Mouse (Mus musculus) hindbrain, postnatal 0 days (tissue): ENCODE data around the gene Gnl2. TPM values are rescaled to one million over a fixed set of nuclear protein-coding genes. Genes with fewer than 3 reads are reported as not detected.

Experiments
- ATAC-seq: fragments of 200-750 bp; cut with Nextera tagmentation; 2 replicates; pipeline ENCODE4 v1.8.0; 2017; ENCODE audit warnings: mild to moderate bottlenecking, moderate TSS enrichment, moderate library complexity
- DNase-seq: peaks from one replicate; pipeline ENCODE4 v3.0.0-alpha.2; 2015; ENCODE audit warnings: low spot score
- H3K27ac ChIP-seq: fragments of 300-500 bp; sonication (generic); 2 replicates; pipeline ENCODE4 v1.5.1; 2014; ENCODE audit warnings: mild to moderate bottlenecking
- H3K27me3 ChIP-seq: fragments of 300-500 bp; sonication (generic); 2 replicates; pipeline ENCODE4 v1.6.1; 2014; ENCODE audit warnings: low read length, mixed read lengths; ENCODE audit not compliant: insufficient read depth
- H3K36me3 ChIP-seq: fragments of 300-500 bp; sonication (generic); 2 replicates; pipeline ENCODE4 v1.6.1; 2014; ENCODE audit warnings: low read length, mixed read lengths; ENCODE audit not compliant: insufficient read depth
- H3K4me1 ChIP-seq: fragments of 300-500 bp; sonication (generic); 2 replicates; pipeline ENCODE4 v1.6.1; 2014; ENCODE audit warnings: antibody characterized with exemption, low read length, mixed read lengths; ENCODE audit not compliant: insufficient read depth
- H3K4me2 ChIP-seq: fragments of 300-500 bp; sonication (generic); 2 replicates; pipeline ENCODE4 v1.6.1; 2014; ENCODE audit warnings: low read depth, mild to moderate bottlenecking, low read length, moderate library complexity, mixed read lengths
- H3K4me3 ChIP-seq: fragments of 300-500 bp; sonication (generic); 2 replicates; pipeline ENCODE4 v1.5.1; 2014; ENCODE audit warnings: low read length
- H3K9ac ChIP-seq: fragments of 300-500 bp; sonication (generic); replicated peaks from 2 replicates; pipeline ENCODE4 v1.6.1; 2014; ENCODE audit warnings: mild to moderate bottlenecking, low read length, moderate library complexity, mixed read lengths
- H3K9me3 ChIP-seq: fragments of 300-500 bp; sonication (generic); 2 replicates; pipeline ENCODE4 v1.6.1; 2016; ENCODE audit warnings: low read length, mixed read lengths
- CTCF ChIP-seq: IDR thresholded peaks from 2 replicates; pipeline ENCODE4 v1.5.1; 2016; ENCODE audit warnings: antibody characterized with exemption, control low read depth, low read depth
- WGBS: fragments of 180-500 bp; shearing (Covaris S2); extraction: QIAGEN DNeasy Blood & Tissue Kit; methylation state at CpG from one replicate; pipeline ENCODE4 v1.1.7; 2014; 5-methylcytosine and 5-hydroxymethylcytosine counted together
- polyA plus RNA-seq: library from polyadenylated mRNA; unstranded; fragments of >200 nt; fragmentation: Nextera tagmentation; extraction: Ambion mirVana; gene quantifications from 2 replicates; pipeline ENCODE4 v1.2.1, GENCODE M21; 2015
- total RNA-seq: library from RNA; depleted of rRNA; stranded (reverse); fragments of >200 nt; gene quantifications from 2 replicates; pipeline ENCODE4 v1.2.3, GENCODE M21; 2014

Gnl2 gene
- total and polyA plus RNA-seq, 2 experiments from 2014 or later: 26.0 to 70.2 TPM

- no peak for ATAC-seq
- no peak overlapping the region for H3K4me3 ChIP-seq
- no peak overlapping the region for H3K9ac ChIP-seq
- H3K4me2 ChIP-seq: no peak overlapping the region
- WGBS: 87% methylated on average over 2 of the region's 2 CpGs
- TF ChIP-seq CTCF: no peak
- H3K36me3 ChIP-seq: peaks cover 26% of the 10 kb centered on the region
- no peak overlapping the region for H3K27ac ChIP-seq
- no peaks in the 10 kb centered on the region for H3K4me1 ChIP-seq
- no peak for DNase-seq
- no peaks in the 10 kb centered on the region for H3K9me3 ChIP-seq
- no peaks in the 10 kb centered on the region for H3K27me3 ChIP-seq
Measured at GRCm38 (mm10) chr4:125077700-125078099, 61.3 kb downstream of the Gnl2 start.

GRCm38 (mm10) chr4:125078698-125079097 lies 62.3 kb downstream of the Gnl2 start:
- ATAC-seq (no peak), DNase-seq (no peak)
- no peak overlapping the region for H3K27ac ChIP-seq
- WGBS: 91% methylated on average over 2 of the region's 2 CpGs
- no peak overlapping the region for H3K4me3 ChIP-seq
- no peak for TF ChIP-seq CTCF
- H3K4me1 ChIP-seq: no peaks in the 10 kb centered on the region
- peaks cover 16% of the 10 kb centered on the region for H3K36me3 ChIP-seq
- no peaks in the 10 kb centered on the region for H3K9me3 ChIP-seq
- H3K9ac ChIP-seq: no peak overlapping the region
- H3K4me2 ChIP-seq: no peak overlapping the region
- H3K27me3 ChIP-seq: no peaks in the 10 kb centered on the region

- DNase-seq (peak; percentile 93), ATAC-seq (peak; percentile 93)
- WGBS: 3% methylated on average over 56 of the region's 63 CpGs
Measured at GRCm38 (mm10) chr4:125084403-125085345, 68.3 kb downstream of the Gnl2 start, which contains the start of gene Meaf6. Gene Meaf6, plus strand, starts transcription at chr4:125085134.

GRCm38 (mm10) chr4:125085346-125085841 lies 69.0 kb downstream of the Gnl2 start:
- WGBS: under 1% methylated on average over 38 of the region's 45 CpGs
- peak; percentile 82 for DNase-seq
- Histone ChIP-seq H3K4me3 (peak overlapping the region; percentile 94), H3K27me3 (no peaks in the 10 kb centered on the region), H3K27ac (peak overlapping the region; percentile 99), H3K9ac (peak overlapping the region; percentile 94), H3K4me1 (0 out of 2 replicates have a peak, but pooled peaks cover 3% of the 10 kb centered on the region), H3K9me3 (no peaks in the 10 kb centered on the region), H3K4me2 (peak overlapping the region; percentile 75), H3K36me3 (peaks cover 32% of the 10 kb centered on the region; the same call in 1 of the 2 replicates)
- peak; percentile 93 for ATAC-seq
- TF ChIP-seq CTCF: no peak

More at GRCm38 (mm10) chr4:125084403-125085345, 68.3 kb downstream of the Gnl2 start, which contains the start of gene Meaf6:
- Histone ChIP-seq H3K4me1 (0 out of 2 replicates have a peak, but pooled peaks cover 3% of the 10 kb centered on the region), H3K27ac (peak within 1 kb of the TSS; percentile 99), H3K9me3 (no peaks in the 10 kb centered on the region), H3K4me3 (peak within 1 kb of the TSS; percentile 94), H3K9ac (peak within 1 kb of the TSS; percentile 94), H3K27me3 (no peaks in the 10 kb centered on the region), H3K4me2 (peak within 1 kb of the TSS; percentile 75), H3K36me3 (peaks cover 27% of the 10 kb centered on the region; the same call in 1 of the 2 replicates)
- peak; percentile 20 for TF ChIP-seq CTCF

DNA sequence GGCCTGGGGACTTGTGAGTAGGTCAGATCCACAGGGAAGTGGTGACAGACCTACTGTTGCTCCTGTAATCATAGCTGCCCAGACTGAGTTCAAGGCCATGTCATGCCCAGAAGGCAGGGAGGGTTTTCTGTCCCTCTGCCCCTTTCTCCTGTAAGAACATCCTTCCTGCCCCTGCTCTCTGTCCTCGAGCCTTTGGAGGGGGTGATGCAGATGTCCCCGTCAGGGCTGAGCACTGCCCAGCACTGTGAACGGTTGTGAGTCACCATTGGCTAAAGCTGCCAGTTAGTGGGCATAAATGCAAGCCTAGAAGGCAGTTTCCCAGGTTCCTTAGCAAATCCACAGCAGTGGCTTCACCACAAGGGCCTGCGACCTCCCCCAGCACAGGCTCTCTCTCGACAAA lies 76.6 kb downstream of the Gnl2 start:
- Histone ChIP-seq H3K27ac (no peak overlapping the region), H3K4me3 (no peak overlapping the region), H3K4me2 (no peak overlapping the region), H3K36me3 (peaks cover 39% of the 10 kb centered on the region; the same call in 1 of the 2 replicates), H3K4me1 (no peaks in the 10 kb centered on the region), H3K9me3 (no peaks in the 10 kb centered on the region), H3K9ac (no peak overlapping the region), H3K27me3 (no peaks in the 10 kb centered on the region)
- 93% methylated on average over 5 of the region's 5 CpGs for WGBS
- no peak for TF ChIP-seq CTCF
- DNase-seq: no peak
- ATAC-seq: no peak

DNA sequence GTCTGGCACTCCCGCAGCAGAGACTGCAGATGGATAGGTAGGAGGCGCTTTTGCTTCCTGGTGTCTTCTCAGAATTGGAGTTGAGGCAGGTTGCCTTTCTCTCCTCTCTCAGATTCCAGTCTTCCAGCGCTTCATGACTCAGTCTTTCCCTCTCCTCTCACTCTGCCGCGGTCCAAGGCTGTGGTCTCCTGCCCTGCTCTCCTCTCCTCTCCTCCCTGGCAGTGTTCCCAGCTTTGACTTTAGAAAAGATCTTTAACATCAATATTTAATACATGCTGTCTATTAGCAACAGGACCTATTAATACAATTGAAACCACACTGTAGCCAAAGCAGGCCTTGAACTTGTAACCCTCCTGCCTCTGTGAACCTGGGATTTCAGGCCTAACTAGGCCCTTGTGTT lies 79.7 kb downstream of the Gnl2 start:
- DNase-seq (no peak), ATAC-seq (no peak)
- TF ChIP-seq CTCF: no peak
- H3K36me3 ChIP-seq: peaks cover 17% of the 10 kb centered on the region; the same call in 1 of the 2 replicates
- H3K4me1 ChIP-seq: no peaks in the 10 kb centered on the region
- no peaks in the 10 kb centered on the region for H3K9me3 ChIP-seq
- WGBS: 91% methylated on average over 5 of the region's 5 CpGs
- no peak overlapping the region for H3K4me3 ChIP-seq
- no peak overlapping the region for H3K27ac ChIP-seq
- H3K27me3 ChIP-seq: no peaks in the 10 kb centered on the region
- no peak overlapping the region for H3K9ac ChIP-seq
- no peak overlapping the region for H3K4me2 ChIP-seq
